Mouse (Mus musculus) lung, postnatal 14 days (tissue): Measurements from ENCODE around the gene Irak4.

Experiments
- DNase-seq: peaks from one replicate; pipeline ENCODE4 v3.0.0; 2021

Irak4 gene

DNA sequence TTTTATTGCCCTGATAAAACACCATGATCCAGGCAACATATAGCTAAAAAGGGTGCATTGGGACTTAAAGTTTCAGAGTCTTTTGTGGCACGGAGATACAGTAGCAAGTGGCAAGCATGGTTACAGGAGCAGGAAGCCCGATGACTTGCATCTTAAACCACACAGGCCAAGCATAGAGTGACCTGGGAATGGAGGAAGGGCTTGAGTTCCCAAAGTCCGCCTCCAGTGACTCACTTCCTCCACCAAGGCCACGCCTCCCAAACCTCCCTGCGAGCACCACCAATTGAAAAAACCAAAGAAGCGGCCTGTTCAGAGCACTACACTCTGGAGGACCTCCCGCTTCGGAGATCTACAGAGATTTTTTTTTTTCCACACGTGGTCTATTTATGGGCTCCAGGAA lies 22.4 kb downstream of the Irak4 start:
- DNase-seq = no peak

DNA sequence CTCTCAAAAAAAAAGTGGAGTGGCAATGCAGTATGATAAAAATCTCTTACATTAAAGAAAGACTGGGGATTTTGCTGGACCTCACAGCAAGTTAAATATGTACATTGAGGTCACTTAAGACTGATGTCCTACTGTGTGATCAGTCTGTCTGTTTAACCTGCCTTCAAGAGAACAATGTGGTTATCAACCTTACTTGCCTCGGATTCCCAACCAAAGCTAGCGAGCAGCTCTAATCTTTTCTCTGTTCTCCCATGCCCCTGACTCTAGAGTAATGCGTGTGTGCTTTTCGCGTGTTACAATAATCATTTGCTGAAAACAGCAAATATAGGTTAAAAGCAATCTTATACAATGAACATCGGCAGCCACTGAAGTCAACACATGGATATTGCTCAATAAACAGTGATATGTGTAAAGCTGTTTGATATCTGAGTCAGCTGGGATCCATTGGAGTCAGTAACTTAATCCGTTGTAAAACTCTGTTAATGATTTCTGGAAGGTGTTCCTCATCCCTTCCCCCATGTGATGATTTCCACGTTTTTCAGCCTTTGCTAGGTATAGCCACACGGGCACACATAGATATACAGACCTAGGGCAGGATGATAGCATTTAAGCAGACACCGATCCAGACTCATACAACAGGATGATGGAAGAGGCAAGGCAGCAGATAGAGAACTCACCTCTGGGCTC lies 25.2 kb downstream of the Irak4 start:
- DNase-seq = no peak

DNA sequence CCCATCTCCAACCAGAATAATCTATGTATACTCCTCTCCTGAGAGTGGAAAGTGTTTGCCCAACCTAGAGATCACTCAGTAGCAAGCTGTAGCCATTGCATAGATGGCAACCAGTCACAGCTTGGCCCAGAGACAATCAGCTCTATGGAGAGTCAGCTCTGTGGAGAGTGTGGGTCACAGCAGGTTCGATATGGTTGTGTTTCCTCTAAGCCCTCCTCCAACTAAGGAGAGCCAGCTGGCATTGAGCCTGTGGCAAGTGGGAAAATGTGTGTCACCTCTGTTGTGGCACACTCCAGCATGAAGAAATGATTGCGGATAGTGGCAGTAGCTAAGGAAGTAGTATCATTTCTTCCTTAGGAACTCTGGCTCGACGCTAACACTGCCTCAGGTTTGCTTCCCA lies 28.1 kb downstream of the Irak4 start:
- DNase-seq = no peak

DNA sequence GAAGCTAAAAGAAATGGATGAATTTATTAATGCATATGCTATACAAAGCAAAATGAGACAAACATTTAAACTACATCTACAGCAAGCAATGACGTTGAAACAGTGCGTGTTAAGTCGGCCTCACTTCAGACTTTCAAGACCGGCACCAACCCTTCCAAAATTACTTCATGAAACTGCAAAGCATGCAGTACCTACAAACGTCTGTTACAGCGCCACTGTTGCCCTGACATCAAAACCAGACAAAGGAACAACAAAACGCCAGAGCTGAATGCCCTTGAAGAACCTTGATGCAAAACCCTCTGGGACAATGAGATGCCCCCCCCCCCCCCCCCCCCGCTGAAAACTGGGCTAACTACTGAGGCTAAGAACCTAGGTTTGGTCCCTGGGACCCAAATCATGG lies 29.3 kb downstream of the Irak4 start:
- no peak for DNase-seq

DNA sequence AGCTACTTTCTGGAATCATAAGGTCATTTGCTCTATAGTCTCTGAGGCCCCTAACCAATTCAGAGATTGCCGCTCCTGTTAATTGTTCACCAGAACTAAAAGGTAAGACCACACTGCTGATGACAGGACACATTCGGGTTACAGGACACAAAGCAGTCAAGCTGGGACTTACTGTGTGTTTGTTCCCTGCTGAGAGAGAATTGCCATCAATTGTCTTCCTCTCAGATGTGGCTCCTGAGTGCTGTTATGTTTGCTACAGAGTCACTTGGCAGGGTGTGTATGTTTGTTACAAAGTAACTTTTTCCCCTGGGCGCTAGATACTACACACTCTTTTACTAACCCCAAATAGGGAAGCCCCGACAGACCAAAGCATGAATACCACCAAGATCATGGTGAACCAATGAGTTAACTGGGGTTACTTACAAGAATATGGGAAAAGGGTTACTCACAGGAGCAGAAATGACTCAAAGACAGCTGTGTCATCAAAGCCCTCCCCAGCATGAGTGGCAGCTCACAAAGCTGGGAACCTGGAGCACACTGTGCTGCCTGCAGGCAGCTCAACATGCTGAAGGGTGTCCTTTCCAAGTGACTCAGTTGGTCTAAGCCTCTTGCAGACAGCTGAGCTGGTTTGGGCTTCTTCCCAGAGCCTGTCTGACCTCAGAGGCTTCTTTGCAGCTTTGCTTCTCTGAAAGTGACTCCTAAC lies 31.3 kb downstream of the Irak4 start:
- no peak for DNase-seq

DNA sequence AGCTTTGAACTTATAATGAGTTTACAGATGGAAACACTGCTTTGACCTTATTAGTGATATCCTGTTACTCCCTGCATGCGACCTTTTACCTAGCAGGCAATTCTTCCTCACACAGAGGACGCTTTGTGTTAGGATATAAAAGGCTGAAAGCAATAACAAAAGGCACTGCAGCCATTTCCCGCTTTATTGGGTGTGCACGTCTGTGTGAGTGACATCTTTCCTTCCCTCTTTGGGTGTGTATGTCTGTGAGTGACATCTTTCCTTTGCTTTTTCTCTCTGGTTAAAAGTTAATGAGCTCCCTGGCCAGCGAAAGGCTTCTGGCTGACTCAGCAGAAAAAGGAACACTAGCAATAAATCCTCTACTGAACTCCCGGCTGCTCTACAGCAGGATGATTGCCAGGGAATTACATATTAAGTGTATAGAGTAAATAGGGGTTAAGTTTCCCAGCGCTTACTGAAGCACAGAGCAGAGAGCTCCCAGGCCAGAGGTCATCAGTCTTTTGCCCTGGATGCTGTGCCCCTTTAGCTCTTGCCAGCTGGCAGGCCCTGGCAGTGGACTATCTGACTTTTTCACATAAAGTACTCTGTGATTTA lies 38.7 kb downstream of the Irak4 start:
- no peak for DNase-seq

DNA sequence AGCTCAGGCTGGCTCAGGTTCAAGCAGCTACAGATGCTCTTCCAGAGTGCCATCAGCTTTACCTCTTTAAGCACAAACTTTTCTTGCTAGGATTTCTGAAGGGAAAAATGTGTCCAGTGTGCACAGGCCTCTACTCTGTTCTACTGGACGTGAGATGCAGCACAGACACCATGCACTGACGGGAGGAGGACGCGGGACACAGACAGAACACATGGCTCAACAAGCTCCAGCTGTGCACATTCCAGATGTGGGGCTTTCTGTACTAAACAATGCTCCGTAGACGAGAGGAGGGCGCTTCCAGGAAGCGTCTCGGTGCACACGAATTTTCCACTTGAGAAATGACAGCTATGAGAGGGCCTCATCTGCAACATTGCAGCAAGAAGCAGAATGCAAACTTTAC lies 39.7 kb downstream of the Irak4 start:
- DNase-seq = no peak

DNA sequence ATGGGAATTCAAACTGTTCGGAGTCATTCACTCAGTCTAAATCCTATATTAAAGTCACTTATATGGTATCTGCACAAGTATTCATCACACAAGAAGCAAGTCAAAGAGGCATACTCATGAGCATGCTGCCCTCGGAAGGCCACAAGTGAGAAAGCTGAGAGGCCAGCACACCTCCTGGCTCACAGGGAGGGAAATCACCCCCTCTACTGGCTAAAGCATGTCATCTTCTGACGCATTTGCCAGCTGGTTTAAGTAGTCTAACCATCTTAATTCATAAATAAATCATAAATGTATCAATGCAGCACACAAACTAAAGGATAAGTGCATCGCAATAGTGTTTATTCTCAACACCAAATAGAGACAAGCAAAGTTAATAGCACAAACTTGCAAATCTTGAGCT lies 41.3 kb downstream of the Irak4 start:
- no peak for DNase-seq

DNA sequence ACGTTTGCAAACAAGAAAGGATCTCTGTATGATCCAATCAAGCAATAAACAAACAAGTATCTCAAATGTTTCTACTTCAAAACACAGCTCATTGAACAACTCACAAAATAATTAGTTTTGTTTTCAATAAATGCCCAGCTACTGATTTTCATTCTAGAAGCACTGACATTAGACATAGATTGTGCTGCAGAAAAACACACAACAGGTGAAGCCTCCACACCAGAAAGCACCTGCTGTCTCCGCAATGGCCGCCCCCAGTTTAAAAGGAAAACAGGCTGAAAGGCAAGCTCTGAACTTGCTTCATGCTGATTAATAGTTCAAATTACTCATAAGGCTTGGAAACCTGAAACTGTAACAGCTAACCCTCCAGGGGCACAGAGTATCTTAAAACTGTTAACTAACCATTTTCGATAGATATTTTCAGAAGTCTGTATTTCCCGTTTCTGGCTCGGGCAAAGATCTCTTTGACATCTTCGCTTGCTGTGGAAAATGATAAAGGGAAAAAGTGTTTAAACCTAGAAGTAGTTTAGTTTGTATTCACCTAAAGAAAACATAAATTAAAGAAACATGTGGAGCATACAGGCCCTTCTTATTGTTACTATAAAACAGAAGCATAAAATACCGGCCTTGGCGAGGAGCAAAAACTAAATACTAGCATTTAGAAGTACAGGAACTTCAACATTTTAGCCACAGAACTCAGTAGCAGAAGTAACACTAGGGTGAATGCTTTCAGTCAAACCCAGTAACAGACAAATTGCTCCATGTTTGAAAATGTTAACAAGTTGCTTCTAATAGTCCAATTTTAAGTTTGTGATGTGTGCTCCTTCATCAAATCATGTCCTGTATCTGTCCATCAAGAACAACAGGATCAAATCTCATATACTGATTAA lies 44.6 kb downstream of the Irak4 start:
- no peak for DNase-seq

DNA sequence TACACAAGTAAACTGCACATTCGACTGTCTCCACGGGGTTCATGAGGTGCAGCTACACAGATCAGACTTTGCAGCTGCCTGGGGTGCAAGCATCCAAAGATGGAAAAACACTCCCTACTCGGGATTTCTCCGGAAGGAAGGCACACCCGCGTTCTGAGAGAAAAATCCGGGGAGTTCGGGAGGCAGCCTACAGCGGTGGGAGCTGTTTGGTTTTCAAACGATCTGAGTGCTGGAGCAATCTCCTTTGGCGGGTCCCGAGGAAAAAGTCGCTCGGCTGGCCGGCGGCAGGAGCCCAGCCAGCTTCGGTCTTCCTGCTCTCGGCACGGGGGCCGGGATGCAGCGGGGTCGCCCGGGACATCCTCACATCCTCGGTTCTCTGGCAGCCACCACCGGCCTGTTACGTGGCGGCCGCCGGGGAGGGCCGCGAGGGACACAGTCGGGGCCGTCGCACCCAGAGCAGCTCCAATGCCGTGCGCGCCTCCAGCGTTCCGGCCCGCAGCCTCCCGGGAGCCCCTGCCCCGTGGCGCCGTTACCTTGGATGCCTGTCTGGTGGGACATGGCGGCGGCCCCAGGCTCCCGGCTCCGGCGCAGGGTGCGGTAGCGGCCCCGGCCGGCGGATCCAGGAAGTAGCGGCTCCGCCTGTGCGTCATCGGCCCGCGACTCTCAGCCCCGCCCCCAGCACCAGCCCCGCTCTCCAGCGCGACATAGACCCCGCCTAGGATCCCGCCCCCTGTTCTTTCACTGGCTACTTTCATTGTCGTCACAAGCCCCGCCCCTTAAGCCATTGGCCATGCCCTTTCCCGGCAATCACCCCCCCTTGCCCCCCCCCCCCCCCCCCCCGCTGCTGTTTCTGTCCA lies 46.0 kb downstream of the Irak4 start, which contains the start of gene Twf1:
Gene Twf1, minus strand, starts transcription at position 671 of the 857 bp plus-strand sequence.
- peak; percentile 99 for DNase-seq

DNA sequence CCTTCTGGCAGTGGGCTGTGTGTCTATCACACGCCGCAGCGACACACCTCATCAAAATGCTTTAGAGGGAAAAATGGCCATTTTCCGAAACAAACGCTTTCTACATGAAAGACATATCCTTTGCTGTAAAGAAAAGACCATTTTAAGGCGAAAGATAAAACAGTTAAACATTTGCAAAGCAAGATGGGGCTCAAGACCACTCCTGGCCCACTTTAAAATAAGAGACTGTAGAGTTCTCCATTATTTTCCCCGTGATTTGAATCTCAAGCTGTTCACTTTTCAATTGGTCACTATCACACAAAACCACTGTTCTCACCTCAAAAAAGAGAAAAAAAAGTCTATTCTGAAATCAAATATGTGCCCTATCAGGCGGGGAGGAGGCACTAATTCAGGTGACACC lies 46.6 kb downstream of the Irak4 start:
- DNase-seq = no peak

DNA sequence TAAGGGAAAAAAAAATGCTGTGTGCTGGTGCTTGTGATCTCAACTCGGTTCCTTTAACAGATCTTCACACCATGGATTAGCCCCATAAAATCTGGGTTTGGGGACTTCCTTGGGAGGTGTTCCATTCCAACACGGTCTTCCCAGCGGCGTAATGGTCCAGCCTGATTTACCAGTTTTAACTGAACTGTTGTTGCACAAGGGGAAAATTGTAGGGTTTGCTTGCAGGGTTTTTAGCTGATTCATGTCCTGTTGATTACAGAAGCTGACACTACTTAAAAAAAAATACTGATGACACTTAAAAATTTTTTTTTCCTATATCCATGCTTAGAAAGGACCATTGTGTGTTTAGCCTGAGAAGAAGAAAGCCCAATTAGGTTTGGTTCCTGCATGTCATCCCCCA lies 47.9 kb downstream of the Irak4 start:
- no peak for DNase-seq

DNA sequence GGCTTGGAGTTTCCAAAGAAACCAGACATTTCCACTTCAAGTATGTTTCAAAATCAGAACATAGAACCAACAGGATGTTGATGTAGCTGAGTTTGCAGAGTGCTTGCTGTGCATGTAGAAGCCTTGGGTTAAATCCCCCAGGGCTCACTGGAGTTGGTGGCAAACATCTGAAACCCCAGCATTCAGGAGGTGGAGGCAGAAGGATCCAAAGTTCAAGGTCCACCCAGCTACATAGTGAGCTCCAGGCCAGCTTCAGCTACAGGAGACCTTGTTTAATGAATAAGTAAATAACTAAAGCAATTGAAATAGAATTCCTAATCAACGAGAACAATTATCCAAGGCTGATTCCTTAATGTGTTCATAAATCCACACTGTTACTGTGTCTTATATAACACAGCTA lies 50.1 kb downstream of the Irak4 start:
- DNase-seq = no peak

DNA sequence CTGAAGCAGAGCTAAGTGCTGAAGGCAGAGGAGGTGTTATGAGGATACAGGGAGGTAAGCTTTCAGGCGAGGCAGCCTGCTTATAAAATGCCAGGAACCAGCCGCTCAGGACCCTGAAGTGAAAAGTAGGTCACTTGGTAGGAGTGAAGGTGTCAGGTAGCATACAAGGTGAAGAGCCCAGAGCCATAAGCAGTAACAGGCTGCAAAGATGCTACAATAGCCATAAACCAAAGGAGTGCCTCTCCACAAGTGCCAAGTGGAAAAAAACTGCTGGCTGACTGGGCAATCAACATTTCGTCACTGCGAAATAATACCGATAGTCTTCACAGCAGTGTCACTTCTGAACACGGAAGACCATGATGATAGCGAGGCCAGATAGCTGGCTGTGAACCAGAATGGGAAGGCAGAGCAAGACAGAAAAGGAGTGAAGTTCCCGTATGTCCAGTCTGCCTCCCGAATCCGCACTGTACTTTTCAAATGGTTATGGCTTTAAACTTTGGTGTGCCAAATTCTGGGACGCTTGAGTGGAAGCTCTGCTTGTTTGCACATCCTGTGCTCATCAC lies 56.8 kb downstream of the Irak4 start:
- DNase-seq = no peak

DNA sequence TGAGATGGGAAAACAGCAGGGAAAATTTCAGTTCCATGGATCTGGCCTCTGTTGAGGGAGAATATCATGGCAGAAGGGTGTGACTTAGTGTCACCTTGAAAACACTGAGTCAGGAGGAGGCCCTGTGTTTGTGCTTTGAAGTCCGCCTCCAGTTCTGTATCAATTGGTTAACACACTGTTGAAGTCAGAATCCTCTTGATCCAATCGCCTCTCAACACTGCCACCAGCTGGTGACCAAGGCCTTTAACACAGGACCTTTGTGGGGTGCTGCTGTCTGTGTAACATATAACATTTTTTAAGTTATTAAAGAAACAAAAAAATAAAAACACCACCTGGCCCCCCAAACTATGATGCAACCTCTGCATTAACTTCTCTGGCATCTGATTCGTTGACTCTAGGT lies 57.9 kb downstream of the Irak4 start:
- DNase-seq = peak; percentile 69

DNA sequence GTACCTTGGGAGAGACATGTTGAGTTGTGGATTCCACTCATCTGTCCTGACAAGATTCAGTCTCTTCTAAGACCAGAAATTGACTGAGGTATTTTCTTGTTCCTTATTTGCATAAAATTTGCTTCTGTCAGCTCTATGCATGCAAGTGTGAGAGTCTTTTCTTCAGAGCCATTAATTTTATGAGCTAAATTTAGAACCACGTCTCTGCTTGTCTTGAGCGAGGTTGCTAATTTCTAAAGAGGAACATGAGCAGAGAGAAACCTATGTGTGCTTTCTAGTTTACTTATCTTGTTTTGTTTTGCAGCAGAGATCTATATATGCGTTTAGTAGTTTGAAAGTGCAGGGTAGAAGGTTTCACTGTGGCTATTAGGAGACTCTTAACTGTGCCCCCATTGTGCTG lies 59.0 kb downstream of the Irak4 start:
- no peak for DNase-seq

DNA sequence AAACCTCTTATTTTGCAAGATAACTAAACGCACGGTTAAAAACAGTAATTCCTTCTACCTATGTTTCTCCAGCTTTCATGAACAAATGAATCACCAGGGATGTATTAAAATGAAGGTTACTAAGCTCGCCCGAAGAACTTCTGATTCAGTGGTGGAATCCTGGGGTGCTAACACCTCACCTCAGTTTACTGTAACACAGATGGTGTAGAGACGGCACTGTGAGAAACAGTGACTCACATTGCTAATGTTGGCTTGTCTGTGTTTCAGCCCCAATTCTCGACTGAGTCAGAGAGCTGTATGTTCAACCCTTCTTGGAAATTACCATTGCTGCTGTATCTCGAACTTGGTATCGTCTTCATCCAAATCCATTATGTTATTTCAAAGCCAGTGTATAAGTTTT lies 64.3 kb downstream of the Irak4 start:
- no peak for DNase-seq

DNA sequence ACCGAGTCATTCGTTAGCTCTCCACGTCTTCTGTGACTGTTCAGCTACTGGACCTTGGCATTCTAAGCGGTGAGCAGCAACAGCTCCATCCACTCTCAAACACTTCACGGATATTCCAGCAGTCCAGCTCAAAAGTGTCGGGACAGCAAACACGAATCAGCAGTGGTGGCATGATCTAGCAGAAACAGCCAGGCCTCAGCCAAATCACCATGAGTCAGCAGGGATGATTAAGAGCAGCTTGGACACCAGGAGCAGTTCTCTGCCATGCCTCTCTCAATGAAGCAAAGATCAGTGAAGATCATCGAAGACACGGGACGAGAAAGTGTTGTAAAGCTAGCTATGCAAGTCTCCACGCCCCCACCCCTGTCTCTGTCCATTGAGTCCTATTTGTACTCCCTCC lies 72.6 kb downstream of the Irak4 start:
- DNase-seq = no peak

DNA sequence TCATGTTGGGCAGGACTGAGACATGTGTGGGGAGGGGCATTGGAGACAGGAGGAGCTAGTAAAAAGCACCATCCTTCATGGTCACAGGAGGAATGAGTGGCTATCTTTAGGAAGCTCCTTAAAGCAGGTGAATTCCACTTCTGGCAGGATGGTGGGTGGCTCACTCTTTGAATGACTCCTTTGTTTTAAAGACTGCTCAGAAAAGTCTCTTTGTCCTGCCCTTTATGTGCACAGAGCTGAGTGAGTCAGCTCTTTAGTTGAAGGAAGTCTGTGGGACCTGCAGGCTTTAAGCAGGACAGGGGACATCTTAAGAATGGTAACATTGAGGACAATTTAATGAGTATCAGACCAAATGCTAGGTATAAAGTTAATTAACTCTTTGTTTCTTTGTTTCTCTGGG lies 77.5 kb downstream of the Irak4 start:
- no peak for DNase-seq

DNA sequence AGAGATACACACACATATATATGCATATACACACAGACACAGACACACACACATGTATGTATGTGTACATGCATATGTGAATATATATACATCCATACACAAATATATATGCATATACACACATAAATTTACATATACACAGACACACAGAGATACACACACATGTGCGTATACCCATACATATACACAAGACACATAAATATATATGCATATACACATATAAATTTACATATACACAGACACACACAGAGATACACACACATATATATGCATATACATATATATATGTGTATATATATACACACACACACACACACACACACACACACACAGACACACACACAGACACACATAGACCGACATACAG lies 85.0 kb downstream of the Irak4 start:
- DNase-seq = no peak

DNA sequence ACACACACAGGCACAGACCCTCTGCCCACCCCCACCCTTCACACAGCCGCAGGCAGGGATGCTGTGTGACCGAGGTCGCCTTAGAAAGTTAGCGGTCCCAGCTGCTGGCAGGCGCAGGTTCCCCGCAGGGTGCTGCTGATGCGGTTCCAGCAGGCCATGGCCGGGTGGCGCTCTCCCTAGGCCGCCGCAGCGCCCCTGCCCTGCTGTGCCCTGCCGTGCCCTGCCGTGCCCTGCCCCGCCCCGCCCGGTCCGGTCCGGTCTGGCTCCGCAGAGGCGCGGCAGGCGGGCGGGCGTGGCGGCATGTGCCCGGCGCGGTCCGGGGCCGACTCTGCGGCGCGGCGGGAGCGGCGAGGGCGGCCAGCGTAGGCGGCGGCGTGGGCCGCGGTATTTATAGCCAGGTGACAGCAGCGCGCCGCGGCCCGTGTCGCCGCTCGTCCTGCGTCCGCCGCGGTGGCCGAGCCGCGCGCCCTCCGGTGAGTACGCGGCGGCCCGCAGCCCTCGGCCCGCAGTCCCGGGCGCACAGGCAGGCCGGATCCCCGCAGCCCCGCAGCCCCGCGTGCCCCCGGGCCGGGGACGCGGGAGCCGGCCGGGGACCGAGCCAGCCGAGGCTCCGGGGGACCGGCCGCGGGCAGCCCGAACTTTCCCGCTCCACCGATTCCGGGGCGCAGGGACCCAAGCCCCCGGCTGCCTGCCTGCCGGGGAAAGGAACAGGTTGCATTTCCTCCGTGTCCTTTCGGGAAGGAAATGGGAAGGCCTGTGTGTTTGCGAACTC lies 85.6 kb downstream of the Irak4 start, which contains the start of gene Tmem117:
Gene Tmem117, plus strand, starts transcription at position 403 of the 772 bp plus-strand sequence.
- peak; percentile 29 for DNase-seq
